Mouse (Mus musculus) CD4-positive, CD25-positive, alpha-beta regulatory T cell, adult 4 months (primary cell): ENCODE data around the gene Ifrd1. TPM values are rescaled to one million over a fixed set of nuclear protein-coding genes. Genes with fewer than 3 reads are reported as not detected.
A peak's percentile ranks its signal among the peaks of the same experiment; 100 is the strongest.
"Not testable (repeated sequence)": the region's sequence is repeated elsewhere in the genome, so short reads cannot be mapped to it uniquely, and the experiment has no call there.

Experiments used
- ATAC-seq: one replicate; pipeline ENCODE4 v1.8.0; 2017
- polyA plus RNA-seq, 2 experiments: library from polyadenylated mRNA; unstranded; fragments of 100-300 nt; shearing (Covaris generic); gene quantifications; one replicate each; pipeline ENCODE4 v1.2.1; 2017

Gene Ifrd1
- polyA plus RNA-seq, 2 experiments from 2014 or later: 46.7 to 49.4 TPM

DNA sequence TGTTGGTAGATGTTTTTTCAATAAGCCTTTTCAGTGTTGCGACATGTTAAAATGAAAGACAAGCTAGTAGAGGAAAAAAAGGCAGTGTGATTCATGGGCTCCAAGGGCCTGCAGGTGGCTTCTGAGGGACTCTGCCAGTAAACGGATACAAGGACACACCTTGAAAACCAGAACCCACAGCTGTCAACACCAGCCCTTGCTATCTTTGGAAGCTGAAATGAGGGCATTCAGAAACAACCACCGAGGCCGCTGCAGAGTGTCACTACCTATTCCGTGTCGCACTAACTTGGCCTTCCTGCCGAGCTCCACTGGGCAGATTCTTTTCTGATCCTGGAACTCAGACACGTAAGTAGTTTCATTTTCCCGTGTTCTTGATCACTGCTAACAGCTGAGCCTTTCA lies 49.9 kb downstream of the Ifrd1 start:
- peak; percentile 53 for ATAC-seq

DNA sequence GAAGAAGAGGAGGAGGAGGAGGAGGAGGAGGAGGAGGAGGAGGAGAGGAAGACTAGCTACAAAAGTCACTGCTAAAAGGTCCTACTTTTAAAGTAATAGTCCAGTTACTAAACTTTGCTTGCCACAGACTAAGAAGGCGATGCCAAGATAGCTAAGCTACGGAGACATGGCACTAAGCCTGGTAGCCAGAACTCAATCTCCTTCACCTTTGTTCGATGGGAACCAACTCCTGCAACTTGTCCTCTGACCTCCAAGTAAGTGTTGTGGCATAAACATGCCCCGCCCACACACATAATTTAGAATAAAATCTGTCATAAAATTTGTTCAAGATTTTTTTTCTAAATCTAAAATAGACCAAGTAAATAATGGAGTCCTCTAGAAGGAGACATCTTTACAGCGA lies 50.3 kb downstream of the Ifrd1 start:
- ATAC-seq: no peak

DNA sequence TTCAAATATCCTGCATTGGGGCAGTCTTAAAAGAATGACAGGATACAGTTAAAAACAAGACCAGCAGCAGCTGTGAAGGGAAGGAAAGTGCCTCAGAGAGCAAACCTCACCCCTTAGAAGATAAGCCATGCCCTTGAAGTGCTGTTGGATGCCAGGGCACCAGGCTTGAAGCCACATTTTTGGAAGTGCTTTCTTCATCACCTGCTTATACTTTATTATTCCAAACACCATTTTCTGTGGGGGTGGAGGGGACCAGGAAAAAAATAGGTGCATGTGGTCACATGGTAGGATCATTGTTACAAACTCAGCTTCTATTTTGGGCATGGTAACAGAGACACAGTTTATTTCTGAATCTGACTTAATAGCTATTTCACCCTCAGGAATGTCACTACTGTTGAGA lies 50.8 kb downstream of the Ifrd1 start:
- no peak for ATAC-seq

DNA sequence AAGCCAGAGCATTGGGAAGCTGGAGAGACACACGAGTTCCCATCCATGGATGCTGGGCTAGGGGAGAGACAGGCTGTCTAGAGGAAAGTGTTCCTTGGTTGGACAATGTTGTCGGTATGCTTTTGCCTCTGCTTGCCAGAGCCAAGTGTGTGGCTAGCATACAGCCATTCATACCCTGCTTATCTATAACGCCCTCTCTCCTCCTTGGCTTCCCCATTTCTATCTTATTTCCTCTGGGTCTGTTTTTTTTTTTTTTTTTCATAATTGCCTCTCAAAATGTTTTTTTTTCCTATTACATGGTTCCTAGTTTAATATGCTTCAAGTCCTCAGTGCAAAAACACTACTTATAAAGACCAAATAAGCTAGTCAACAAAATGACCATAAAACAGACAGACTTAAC lies 62.8 kb downstream of the Ifrd1 start:
- ATAC-seq: no peak

DNA sequence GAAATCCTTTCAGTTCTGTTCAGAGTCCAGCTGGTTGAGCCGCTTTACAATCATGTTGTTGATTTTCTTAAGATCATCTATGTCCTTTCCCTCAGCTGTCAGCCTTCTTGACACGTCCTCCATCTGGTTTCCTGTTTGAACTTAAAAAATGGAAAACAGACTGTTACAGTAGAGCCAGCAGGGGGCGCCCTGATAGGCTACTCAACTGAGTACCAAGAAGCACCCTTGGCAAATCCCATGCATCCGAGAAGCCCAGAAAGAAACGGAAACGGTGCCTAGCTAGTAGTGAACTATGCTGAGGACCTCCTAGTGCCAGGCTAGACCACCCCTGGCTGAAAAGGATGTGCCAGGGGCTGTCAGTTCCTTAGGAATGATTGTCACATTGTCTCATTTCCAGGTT lies 71.2 kb downstream of the Ifrd1 start:
- ATAC-seq: peak; percentile 88

DNA sequence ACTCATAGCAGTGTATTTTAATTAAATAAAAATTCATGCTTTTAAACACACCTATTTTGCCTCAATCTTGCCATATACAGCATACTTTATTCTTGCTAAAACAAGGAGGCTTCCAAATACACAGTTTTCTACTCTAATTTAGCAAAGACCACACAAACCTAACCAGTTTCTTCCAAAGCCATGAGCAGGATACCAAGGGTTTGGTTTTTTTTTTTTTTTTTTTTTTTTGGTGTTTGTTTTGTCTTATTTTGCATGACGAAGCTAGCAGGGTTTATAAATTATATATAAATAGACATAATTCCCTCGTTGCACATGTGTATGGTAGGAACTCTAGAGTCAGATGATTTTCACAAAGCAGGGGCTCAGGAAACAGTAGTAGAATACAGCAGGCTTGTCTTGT lies 72.1 kb downstream of the Ifrd1 start:
- no peak for ATAC-seq

DNA sequence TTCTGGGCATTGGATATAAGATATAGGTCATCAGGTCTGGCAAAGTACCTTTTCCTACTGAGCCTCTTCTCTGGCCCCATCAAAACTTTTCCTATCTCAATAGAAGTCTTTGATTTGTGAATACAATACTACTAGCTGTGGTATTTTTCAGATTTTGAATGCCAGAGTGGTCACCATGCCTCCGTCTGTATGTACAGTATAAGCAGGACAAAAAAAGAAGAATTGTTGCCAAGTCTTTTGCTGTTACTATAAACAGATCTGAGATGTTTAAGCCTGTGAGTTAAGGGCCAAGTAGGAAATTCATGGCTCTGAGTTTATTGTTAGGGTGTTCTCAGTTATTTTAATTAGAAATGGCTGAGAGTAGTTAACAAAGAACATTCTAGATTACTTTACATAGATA lies 73.1 kb downstream of the Ifrd1 start:
- not testable (repeated sequence) for ATAC-seq

DNA sequence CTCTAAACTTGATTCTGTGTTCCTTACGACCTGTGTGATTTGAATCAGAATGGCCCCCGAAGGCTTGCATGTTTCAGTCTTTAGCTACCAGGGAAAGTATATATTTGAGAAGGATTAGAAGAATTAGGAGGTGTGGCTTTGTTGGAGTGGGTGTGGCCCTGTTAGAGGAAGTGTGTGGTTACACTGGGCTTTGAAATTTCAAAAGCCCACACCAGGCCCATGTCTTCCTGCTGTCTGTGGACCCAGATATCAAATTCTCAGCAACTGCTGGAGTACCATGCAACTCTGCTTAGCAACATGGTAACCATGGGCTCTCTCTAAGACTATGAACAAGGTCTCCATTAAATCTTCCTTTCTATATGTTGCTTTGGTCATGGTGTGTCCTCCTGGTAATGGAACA lies 76.7 kb downstream of the Ifrd1 start:
- peak; percentile 60 for ATAC-seq

DNA sequence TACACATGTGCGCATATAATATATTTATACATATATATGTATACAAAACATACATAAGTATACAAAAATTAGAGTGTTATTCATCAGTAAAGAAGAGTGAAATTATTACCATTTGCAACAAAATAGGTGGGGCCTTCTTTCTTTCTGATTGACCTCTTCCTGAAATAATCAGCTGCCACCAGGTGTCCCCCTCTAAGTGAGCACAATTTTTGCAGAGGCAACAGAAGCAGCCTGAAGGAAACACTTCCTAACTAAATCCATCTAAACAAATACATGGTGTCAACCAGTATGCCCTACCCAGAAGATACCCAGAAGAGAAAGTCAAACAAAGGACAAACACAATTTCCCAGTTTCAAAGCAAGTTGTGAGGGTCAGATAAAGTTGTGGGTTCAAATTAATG lies 78.6 kb downstream of the Ifrd1 start:
- ATAC-seq: no peak

DNA sequence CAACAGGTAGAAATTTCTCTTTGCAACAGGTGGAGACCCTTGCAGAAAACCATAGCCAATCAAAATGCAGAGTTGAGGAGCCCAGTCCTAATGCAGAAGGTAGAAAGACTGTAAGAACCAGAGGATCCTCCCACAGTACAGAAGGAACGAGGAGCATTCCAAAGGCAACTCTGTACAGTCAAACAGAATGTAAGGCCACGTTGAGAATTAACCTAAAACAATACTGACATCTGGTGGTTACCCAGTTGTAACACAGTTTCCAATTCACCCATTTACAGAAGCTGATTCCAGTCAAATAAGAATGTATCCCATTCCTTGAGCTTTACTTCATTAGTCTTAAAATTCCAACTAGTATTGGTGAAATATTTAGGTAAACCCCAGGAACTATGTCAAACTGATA lies 83.7 kb downstream of the Ifrd1 start:
- ATAC-seq: peak; percentile 92

DNA sequence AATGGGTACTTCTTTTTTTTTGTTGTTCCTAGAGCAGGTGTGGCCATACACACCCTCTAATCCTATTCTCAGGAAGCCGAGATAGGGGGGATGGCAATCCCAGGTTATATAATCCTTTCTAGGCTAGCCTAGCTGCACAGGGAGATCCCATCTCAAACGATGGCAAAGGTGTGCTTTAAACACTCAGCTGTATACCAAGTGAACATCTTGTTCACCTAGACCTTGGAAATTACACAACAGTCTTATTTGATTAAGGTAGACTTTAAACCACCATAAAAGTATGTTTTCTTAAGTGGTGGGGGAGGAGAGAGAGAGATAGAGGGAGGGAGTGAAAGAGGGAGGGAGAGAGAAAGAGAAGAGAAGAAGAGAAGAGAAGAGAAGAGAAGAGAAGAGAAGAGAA lies 87.5 kb downstream of the Ifrd1 start:
- ATAC-seq: no peak

DNA sequence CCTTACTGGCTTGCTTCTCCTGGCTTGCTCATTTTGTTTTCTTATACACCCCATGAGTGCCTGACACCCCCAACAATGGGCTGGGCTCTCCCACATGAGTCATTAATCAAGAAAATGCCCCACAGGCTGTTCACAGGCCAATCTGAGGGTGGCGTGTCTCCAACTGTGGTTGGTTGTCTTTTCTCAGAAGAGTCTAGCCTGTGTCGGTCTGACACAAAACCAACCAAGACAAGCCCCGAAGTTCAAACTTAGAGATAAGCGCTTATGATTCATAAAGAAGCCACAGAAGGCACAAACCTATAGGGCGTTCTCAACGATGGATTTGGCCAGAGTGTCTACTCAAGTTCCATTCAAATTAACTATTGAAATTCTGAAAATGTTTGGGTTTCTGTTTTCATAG lies 94.1 kb downstream of the Ifrd1 start:
- ATAC-seq: no peak

DNA sequence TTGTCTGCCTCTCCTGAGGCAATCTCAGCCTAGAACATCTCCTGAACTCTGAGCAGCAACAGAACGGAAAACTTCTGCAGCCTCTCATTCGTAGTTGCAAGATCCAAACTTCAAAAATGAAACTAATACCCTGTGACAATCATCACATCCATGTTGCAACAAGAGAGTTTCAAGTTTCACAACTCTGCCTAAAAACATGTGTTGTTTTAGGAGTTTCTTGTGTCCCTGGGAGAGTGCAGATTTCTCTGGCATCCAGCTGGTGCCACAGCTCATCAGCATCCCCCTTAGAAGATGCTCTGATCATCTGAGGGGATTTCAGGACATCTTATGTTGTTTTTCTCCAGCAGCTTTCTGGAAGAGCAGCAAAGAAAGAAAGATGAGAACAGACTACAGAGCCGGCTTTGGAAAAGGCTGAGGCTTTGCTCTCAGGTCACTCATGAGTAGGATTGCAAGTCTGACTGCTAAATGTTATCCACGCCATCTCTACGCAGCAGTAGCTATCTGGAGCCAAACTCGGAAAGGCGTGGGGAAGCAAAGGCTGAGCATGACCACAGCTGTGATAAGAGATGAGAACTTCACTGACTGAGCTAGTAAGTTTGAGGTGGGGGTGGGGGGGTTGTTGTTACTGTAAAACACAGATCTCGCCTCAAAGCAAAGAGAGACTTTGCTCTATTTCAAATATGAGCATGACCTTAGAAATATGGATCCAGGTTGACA lies 95.8 kb downstream of the Ifrd1 start:
- no peak for ATAC-seq

Other genes starting within 250 kb of the Ifrd1 start
- gene Arl4a, start 210.5 kb downstream of the Ifrd1 start, polyA plus RNA-seq: 10 to 100 TPM; 89.4 to 99.4 TPM
- gene Scin, start 114.3 kb downstream of the Ifrd1 start, polyA plus RNA-seq: 1 to 10 TPM; 1.0 to 4.1 TPM
- gene Lsmem1, start 49.0 kb downstream of the Ifrd1 start, polyA plus RNA-seq: not detected
- 10 to 100 TPM; 39.8 to 40.1 TPM for gene Zfp277, start 197.4 kb upstream of the Ifrd1 start, polyA plus RNA-seq
- 1 to 10 TPM in 1 of 2 experiments, under 1 TPM in 1; 0.90 to 1.7 TPM for gene Dock4, start 197.4 kb upstream of the Ifrd1 start, polyA plus RNA-seq